Mouse (Mus musculus) heart, adult 10 weeks (tissue): ENCODE results near the gene Gm8765. TPM values are rescaled to one million over a fixed set of nuclear protein-coding genes. Genes with fewer than 3 reads are reported as not detected.

Source experiments
- polyA plus RNA-seq: library from polyadenylated mRNA; stranded (reverse); fragments of 350-450 nt; fragmentation: Illumina TruSeq; extraction: RNeasy Lipid Tissue Mini Kit (QIAGEN cat#74804); gene quantifications from one replicate; pipeline ENCODE4 v1.2.3, GENCODE M21; 2014; ENCODE audit warnings: low read depth, low replicate concordance

The Gm8765 gene
- not detected for polyA plus RNA-seq

GRCm38 (mm10) chr13:50698012-50698411 lies at the start of gene Gm8765:
Gm8765 (plus strand) TSS chr13:50698312.

Other genes starting within 250 kb of the Gm8765 start
- not detected for gene Nutm2, start 231.0 kb upstream of the Gm8765 start, polyA plus RNA-seq
- not detected for gene Gm904, start 55.1 kb upstream of the Gm8765 start, polyA plus RNA-seq